8 mouse cellular contexts compared by ENCODE assay signal in the genomic region with DNA sequence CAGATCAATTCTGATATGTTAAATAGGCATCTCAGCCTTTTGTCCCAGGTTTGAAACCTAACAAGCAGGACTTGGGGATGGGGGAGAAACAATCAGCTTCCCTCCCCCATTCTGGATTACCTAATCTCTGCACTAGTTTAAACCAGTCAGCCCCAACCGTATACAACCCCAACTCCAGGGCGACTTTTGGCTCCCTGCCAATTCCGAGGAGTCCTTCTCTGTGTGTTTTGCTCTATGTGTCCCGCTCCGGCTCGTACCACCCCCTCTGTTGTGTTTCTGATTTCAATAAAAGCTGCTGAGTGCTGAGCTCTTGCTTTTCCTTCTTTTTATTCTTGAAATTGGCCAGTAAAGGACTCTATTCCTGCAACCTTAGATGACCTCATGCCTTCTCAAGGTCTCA. TPM values are rescaled to one million over a fixed set of nuclear protein-coding genes. Genes with fewer than 3 reads are reported as not detected.
A peak's percentile ranks its signal among the peaks of the same experiment; 100 is the strongest.
DNase-seq lines count a peak whose midpoint lies in the region; ATAC-seq lines count a peak whose summit lies in the region.

No protein-coding gene starts in this region.

- intact Hi-C loops in heart, postnatal 10 days (cut with DNase I): no loop called here

- no peaks in the 10 kb centered on the region for H3K4me1 ChIP-seq in liver, embryonic 11.5 days (replicated peaks; ENCODE audit: control insufficient read depth, insufficient read depth, low read length)

- peak; percentile 67 for ATAC-seq in liver, embryonic 11.5 days (replicated peaks; ENCODE audit: low FRiP score)

- H3K4me3 ChIP-seq in liver, embryonic 11.5 days (ENCODE audit: low read depth, low read length): no peak overlapping the region

- H3K27me3 ChIP-seq in liver, embryonic 11.5 days (replicated peaks; ENCODE audit: control insufficient read depth, insufficient read depth, low read length): no peaks in the 10 kb centered on the region

- no peak overlapping the region for H3K27ac ChIP-seq in liver, embryonic 11.5 days (ENCODE audit: low read depth, low read length)

- whole genome bisulfite sequencing in liver, embryonic 11.5 days: 57% methylated on average over 6 of the region's 6 CpGs

- DNase-seq in urinary bladder, postnatal 14 days (ENCODE audit: low spot score): peak; percentile 52
- DNase-seq in urinary bladder, postnatal 25 days (ENCODE audit: low spot score): no peak
- DNase-seq in heart, postnatal 10 days: peak; percentile 26 to 50
- DNase-seq in liver, embryonic 11.5 days (ENCODE audit: low spot score): peak; percentile 45
- DNase-seq in testis, postnatal 14 days (ENCODE audit: low spot score): peak; percentile 16
- no peak for DNase-seq in thymus, adult 18-20 months
- DNase-seq in cerebellum, adult 11 months: no peak
- no peak for DNase-seq in thymus, postnatal 25 days

- no peak overlapping the region for H3K4me2 ChIP-seq in liver, embryonic 11.5 days

- H3K9me3 ChIP-seq in liver, embryonic 11.5 days (ENCODE audit: control insufficient read depth, low read length): no peaks in the 10 kb centered on the region

- no peak overlapping the region for H3K9ac ChIP-seq in liver, embryonic 11.5 days (ENCODE audit: low read depth, low read length)

- H3K36me3 ChIP-seq in liver, embryonic 11.5 days (ENCODE audit: control insufficient read depth, insufficient read depth, low read length): no peaks in the 10 kb centered on the region

RNA-seq across cellular contexts. Expression of a gene that starts 40.2 kb away (rescaled TPM):
- total RNA-seq in heart, postnatal 10 days (2021): 100 to 1,000 TPM; 202 to 232 TPM
- polyA plus RNA-seq in liver, embryonic 11.5 days (2014; fragmentation: Nextera tagmentation; extraction: Ambion mirVana): 163 and 175 TPM in 2 replicates

Comparison
In these comparisons a context has a peak if more than half of its experiments do, and no peak if none do; other contexts are left out.
1. DNase-seq: peak in urinary bladder, postnatal 14 days (single experiment), heart, postnatal 10 days (2 of 2), liver, embryonic 11.5 days (single experiment) and testis, postnatal 14 days (single experiment); none in urinary bladder, postnatal 25 days (single experiment), thymus, adult 18-20 months (0 of 2), cerebellum, adult 11 months (single experiment) and thymus, postnatal 25 days (single experiment).